Mouse (Mus musculus) left cerebral cortex, adult 18-20 months (tissue): ENCODE data around the gene Lgals4. TPM values are rescaled to one million over a fixed set of nuclear protein-coding genes. Genes with fewer than 3 reads are reported as not detected.
A peak's percentile ranks its signal among the peaks of the same experiment; 100 is the strongest.

ENCODE experiments used
- DNase-seq, 2 experiments: peaks; one replicate each; pipeline ENCODE4 v3.0.0; 2021 to 2022; ENCODE audit warnings: low spot score in 2 of 2, mixed read lengths in 1 of 2
- long read RNA-seq, 2 experiments: library from polyadenylated mRNA; stranded (forward); transcript quantifications; one replicate each; pipeline ENCODE4 v2.0.0; 2021
- total RNA-seq, 2 experiments: library from RNA; stranded (reverse); gene quantifications; 2 replicates each; pipeline ENCODE4 v1.2.3; 2021

Lgals4 gene
- 1 to 10 TPM; 1.9 to 2.4 TPM for total RNA-seq
- long read RNA-seq, experiment 1, partial matches to known transcripts = 0 of 2 reads
- long read RNA-seq, experiment 1, other reads (novel, unspliced or antisense) = 2 of 2 reads
- long read RNA-seq, experiment 2 = 0 reads

DNA sequence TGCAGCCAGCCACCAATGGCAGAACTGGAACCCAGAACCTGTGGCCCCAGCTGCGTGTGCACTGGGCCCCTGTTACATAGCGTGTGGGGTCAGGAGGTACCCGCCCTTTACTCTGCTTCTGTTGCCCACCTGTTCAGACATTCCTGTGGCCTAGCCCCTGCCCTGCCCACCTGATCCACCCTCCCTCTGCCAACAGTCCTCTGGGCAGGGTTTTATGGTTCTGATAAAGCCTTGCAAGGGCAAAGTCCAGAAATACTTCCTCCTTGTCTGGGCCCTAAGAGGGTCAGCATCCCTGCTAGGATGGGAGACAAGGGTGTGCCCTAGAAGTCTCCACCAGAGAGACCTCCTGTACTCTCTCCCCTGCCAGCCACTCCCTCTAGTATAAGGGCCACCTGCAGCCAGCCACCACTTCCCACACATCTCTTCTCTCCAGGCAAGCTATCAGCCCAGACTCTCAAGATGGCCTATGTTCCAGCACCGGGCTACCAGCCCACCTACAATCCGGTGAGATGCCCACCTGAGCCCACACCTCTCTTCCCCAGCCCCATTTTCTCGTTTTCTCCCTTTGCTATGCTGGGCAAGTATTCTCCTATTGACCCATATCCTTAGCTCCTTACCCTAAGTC is at the start of gene Lgals4:
Lgals4 (plus strand) TSS at position 132 of the 625 bp plus-strand sequence.
- DNase-seq = no peak

GRCm38 (mm10) chr7:28785161-28785560 is 48.5 kb upstream of the Lgals4 start:
- no peak for DNase-seq

DNA sequence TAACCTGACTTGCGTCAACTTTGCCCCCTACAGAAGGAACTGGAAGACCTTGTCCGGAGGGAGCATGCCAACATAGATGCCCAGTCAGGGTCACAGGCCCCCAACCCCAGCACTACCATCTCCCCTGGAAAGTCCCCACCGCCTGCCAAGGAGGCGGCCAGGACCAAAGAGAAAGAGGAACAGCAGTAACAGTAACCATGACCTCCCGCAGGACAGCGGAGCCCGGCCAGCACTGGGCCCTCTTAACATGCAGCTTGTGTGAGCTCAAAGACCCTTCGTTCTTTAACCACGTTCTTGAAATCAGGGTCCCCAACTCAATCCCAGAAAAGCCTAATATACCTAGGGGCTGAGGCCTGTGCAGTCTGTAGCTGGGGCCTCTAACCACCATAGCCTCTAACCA is 45.8 kb upstream of the Lgals4 start:
- DNase-seq = no peak

DNA sequence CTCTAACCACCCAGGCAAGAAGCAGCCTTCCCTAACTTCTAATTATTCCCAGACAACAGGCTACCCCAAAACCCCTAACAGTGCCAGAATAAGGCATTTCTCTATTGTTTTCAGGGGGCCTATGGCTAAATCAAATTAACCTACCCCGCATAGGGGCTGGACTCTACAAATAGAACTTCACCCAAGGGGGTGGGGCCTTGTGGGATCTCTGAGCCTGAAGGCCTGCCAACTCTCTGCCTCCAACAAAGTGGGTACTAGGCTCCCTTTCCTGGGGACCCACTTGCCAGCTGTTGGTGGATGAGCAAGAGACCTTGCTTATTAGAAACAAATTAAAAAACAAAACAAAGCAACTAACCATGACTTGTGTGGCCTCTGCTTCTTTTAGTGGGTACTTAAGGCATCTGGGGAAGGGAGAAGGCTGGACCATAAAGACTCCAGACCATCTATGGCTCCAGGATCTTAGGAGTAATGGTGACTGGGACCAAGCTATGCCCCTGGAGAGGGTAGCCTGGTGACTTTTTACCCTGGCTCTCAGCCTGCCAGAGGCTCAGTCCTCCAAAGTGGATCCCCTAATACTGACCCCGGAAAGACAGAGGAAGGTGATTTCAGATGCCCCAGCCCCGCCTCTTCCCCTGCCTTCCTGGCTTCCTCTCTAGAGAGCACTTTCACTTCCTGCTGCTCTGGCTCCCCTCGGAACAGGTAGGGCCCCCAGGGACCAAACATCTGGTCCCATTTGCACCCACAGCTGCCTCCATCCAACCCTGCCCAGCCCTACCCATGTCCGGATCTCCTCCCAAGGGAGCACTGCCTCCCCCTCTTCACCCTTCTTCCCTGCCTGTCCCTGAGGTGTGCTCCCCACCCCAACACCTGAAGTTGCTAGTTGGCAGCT is 45.1 kb upstream of the Lgals4 start, which contains the start of gene Rinl:
Rinl (plus strand) TSS at position 663 of the 889 bp plus-strand sequence.
- no peak for DNase-seq

GRCm38 (mm10) chr7:28789235-28789634 is 44.4 kb upstream of the Lgals4 start:
- DNase-seq = no peak

- no peak for DNase-seq
Observed at GRCm38 (mm10) chr7:28790066-28790806, 43.4 kb upstream of the Lgals4 start.

GRCm38 (mm10) chr7:28791706-28792105 is 41.9 kb upstream of the Lgals4 start:
- DNase-seq = no peak

DNA sequence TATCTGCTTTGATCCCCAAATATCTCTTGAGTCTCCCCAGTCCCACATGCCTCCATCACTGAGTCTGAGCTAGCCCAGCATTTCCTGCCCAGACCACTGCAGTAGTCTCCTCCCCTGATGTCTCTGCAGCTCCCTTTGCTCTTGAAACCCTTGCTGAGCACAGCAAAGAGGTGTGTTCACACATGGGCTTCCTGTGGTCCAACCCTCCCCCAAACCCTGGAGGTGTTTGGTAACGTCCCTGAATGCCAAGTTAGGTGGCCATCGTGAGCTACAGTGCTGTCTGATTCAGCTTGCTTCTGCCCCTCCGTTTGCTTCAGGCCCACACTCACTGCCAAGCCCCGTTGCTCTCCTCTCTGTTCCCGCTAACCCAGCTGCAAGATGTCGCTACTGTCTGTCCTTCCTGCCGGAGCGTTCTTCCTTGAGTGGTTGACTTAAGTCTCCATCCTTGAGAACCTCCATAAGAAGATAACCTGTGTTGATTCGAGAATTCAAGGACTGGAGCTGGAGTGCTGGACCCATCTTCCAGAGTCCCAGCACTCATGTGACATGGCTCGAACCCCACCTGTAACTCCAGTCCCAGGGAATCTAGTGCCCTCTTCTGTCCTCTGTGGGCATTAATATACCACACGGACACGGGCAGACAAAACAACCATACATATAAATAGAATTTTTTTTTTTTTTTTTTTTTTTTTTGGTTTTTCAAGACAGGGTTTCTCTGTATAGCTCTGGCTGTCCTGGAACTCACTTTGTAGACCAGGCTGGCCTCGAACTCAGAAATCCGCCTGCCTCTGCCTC is 41.1 kb upstream of the Lgals4 start:
- no peak for DNase-seq

- no peak for DNase-seq
Observed at GRCm38 (mm10) chr7:28793834-28794233, 39.8 kb upstream of the Lgals4 start.

DNA sequence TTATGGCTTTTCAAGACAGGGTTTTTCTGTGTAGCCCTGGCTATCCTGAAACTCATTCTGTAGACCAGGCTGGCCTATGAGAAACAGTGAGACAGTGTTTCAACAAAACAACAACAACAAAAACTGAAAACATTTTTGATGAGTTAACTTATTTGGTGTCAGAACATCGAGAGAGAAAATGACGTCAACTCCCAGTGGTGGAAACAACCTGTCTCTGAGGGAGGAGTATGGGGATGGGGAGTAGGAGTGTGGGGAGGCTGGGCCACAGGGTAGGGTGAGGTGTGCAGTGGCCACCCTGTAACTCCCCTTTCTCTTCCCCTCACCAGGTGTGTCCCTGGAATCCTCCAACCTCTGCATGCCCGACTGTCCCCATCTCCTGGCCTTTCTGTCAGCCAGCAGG is 39.2 kb upstream of the Lgals4 start:
- DNase-seq = no peak

- no peak for DNase-seq
Observed at GRCm38 (mm10) chr7:28795832-28796231, 37.8 kb upstream of the Lgals4 start.

- peak; percentile 74 to 78 for DNase-seq
Observed at GRCm38 (mm10) chr7:28796562-28796975, 37.1 kb upstream of the Lgals4 start.

DNA sequence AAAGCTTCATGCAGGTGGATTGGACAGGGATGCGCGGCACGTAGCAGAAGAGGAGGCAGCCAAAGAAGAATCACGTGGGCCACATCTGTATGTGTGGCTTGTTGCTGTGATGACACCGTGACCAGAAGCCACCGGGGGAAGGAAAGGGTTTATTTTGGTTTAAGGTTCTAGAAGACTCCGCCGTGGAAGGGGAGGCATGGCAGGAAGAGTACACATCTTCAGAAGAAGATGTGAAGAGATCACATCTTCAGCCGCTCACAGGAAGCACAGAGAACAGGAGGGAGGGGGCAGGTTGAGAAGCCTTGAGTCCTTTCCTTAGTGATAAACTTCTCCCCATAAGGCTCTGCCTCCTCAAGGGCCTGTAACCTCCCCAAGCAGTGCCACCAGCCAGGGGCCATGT is 33.7 kb upstream of the Lgals4 start:
- no peak for DNase-seq

- DNase-seq = no peak
Observed at GRCm38 (mm10) chr7:28801451-28801850, 32.2 kb upstream of the Lgals4 start.

DNA sequence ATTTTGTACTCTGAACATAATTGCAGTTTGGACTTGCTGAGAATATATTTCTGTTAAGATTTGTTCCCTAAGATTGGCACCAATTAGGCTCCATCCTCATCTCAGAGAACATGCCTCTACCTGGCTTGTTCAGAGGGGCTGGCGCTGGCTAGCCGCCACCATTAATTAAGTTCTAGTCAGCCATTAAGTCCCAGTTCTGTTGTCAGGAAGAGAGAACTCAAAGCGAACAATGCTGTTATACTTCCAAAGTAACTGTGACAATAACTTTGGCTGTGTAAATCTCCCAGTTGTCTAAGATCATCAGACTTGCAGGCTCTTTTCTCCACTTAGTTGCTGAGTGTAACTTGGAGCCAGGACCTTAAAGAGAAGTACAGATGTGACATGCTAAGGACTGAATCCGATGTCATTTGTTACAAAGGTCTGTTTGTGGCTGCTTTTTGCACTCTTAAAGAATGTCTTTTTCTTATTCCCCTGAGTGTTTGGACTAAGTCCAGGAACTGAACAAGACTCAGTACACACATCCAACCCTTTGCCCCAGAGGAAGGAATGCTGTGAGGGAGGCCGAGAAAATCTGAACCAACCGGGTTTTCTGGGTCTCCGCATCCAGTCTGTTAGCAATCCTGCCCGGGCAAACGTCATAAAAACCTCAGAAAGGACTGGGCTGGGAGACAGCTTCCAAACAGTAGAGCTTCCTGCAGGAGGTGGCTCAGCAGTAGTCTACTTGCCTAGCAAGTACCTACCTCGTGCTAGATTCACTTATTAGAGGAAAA is 31.6 kb upstream of the Lgals4 start:
- DNase-seq = no peak

DNA sequence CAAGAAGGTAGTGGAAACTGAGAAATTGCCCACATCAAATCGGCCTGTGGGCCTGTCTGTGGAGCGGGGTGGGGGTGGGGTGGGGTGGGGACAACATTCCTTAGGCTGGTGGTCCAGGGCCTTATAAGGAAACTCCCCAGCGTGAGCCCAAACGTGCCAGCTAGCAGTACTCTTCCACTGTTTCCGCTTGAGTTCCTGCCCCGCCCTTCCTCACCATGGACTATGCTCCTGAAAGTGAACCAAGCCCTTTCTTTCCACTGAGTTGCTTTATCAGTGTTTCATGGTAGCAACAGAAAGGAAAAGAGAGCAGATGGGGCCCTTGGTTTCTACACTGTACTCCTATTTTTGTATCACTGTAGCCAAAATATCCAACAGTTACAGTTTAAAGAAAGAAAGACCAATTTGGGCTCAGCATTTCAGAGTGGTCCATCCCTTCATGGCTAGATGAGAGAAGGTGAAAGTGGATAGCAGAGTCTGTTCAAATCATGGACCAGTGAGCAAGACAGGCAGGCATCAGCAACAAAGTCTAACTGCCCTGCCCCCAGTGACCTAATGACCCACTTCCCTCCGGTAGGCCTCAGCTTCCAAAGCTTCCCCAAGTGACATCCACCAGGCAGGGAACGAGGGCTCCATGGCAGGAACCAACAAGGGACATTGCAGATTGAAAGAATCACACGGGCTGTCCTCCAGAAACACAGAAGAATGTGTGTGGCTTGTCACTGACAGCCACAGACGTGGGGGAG is 30.6 kb upstream of the Lgals4 start:
- DNase-seq = no peak

- DNase-seq = no peak
Observed at GRCm38 (mm10) chr7:28803756-28804155, 29.9 kb upstream of the Lgals4 start.

DNA sequence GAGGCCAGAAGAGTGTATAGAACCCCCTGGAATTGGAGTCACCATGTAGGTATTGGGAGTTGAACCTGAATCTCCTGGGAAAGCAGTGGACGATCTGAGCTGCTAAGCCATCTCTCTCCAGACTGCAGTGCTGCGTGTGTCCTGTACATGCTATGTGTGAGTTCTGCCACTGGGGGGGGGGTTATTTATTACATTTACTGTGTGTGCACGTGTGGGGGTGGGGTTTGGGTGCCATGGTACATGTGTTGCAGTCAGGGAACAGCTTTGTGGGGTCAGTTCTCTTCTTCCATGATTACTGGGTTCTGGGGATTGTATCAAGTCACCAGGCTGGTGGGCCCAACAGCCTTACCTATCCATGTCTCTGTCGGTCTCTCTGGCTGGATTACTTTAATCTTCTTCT is 26.8 kb upstream of the Lgals4 start:
- no peak for DNase-seq

DNA sequence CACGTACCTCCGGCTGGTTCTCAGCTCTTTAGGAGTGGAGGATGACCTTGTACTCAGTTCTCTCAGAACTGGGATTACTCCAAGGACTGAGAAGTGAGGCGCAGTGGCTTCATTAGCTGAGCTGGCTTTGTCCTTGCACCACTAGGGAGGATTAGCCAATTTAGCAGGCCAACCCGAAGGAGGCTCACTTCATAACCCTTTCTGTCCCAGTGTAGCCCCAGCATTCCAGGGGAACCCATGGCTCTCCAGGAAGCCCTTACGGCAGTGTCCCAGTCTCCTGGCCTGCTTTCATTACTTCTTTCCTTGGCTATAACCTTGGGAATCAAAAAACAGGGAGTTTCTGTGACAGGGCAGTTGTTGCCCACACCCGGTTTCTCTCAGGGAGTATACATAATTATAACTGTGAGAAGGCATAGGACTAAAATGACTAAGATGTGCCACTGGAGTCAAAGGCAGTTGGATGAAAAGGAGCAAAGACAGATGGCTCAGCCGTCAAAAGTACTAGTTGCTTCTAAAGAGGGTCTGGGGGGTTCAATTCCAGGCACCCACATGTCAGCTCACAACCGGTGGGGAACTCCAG is 25.9 kb upstream of the Lgals4 start:
- DNase-seq = no peak
